Mouse (Mus musculus): ENCODE measurements around the gene Myo1f.

DNA sequence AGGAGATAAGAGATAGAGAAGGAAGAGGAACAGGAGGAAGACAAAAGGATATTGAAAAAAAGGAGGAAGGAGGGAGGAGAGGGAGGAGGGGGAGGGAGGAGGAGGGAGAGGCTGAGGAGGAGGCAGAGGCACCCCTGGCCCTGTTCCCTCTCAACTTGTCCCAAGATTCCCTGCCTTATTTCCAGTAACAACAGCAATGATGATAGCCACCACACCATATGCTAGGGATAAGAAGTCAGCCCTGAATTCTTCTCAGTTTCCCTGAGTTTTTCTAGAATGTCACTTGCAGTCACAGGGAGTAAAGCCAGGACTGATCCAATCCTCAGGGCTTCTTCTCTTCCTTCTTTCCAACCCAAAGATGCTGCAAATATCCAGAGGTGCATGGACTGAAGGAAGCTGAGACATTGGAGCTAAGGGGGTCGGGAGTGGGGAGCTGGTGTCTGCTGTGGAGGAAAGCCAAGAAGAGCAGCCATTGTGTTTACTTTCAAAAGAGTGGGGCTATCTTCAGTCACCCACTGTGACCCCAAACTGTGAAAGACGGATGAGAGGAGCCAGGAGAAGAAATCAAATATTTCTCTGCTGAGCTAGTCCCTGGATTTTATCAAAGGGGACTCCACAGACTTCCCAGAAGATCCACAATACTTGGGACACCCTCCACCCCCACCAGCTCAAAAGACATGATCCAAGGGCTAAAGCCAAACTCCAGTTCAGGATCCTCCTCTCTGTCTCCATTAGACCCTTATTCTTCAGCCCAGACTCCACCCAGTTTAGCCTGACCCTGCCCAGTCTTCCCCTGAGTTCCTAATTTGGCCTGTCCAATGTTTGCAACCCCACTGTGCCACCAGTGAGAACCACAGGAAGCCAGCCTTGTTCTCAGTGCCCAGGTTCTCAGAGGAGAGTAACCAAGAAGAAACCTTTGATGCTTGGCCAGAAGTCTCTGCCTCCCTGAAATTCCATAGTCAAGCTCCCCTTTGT is 42.8 kb upstream of the Myo1f start:
- TF ChIP-seq POLR2A (IDR thresholded peaks at IDR 0.05; ENCODE audit: borderline replicate concordance, control insufficient read depth, low read depth, low read length): no peak
- TF ChIP-seq CTCF (IDR thresholded peaks at IDR 0.05; ENCODE audit: control insufficient read depth, insufficient read depth, low read length): no peak
